Comparison of ENCODE assay signal across 8 mouse cellular contexts in the genomic region with DNA sequence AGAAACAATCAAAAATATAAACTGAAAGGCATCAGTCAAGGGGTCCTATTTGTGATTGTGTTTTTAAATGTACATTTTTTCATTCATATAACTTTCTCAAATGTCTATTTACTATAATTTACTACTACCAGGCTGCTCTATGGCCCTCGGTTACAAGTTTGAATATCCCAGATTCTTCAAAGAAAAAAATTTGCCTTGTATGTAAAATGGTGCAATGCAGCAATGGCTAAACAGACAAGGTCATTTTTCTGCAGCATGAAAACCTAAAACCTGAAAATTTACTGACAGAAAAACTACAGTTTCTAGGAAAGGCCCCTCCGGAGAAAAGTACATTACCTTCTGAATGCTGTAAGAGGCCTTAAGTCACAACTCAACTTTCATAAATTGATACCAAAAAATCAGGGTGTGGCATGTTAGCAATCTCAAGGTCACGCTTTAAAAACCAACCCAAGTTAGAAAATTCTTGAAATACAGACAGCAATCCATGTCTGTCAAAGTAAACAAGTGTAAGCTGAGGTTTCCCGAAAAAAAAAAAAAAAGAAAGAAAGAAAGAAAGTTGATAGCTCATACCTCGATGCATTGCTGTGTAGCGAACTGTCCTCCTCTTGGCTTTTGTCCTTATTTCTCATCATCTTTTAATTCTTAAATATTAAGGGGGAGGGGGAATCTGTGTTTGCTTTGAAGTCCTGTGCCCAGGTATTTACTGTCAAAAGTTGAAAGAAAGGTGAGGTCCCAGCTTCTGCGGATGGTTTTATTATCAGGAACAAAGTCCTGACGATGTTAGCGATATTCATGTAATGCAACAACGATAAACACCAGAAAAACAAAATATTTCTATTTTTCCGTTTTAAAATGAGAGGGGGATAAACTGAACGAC. TPM values are rescaled to one million over a fixed set of nuclear protein-coding genes. Genes with fewer than 3 reads are reported as not detected.
A peak's percentile ranks its signal among the peaks of the same experiment; 100 is the strongest.
DNase-seq lines count a peak whose midpoint lies in the region; ATAC-seq and TF ChIP-seq lines count a peak whose summit lies in the region.

No protein-coding gene starts in this region.

- TF ChIP-seq CTCF in G1E (IDR thresholded peaks at IDR 0.05; ENCODE audit: low read depth, low read length) = no peak

- H3K4me2 ChIP-seq in heart, embryonic 12.5 days = peak overlapping the region; percentile 57
- H3K4me2 ChIP-seq in heart, embryonic 16.5 days (ENCODE audit: low read depth, low read length) = peak overlapping the region; percentile 59
- peak overlapping the region; percentile 73 for H3K4me2 ChIP-seq in midbrain, embryonic 11.5 days

- peak overlapping the region; percentile 83 for H3K9ac ChIP-seq in heart, embryonic 12.5 days
- H3K9ac ChIP-seq in heart, embryonic 16.5 days (ENCODE audit: low read length) = peak overlapping the region; percentile 97
- peak overlapping the region; percentile 82 for H3K9ac ChIP-seq in midbrain, embryonic 11.5 days (ENCODE audit: low read length)

- H3K4me3 ChIP-seq in heart, embryonic 12.5 days = peak overlapping the region; percentile 73
- H3K4me3 ChIP-seq in G1E (ENCODE audit: low read depth, low read length) = peak overlapping the region; percentile 71
- peak overlapping the region; percentile 80 for H3K4me3 ChIP-seq in heart, embryonic 16.5 days (ENCODE audit: low read length)
- H3K4me3 ChIP-seq in midbrain, embryonic 11.5 days (ENCODE audit: low read depth, low read length) = peak overlapping the region; percentile 71

- 1% methylated on average over 12 of the region's 12 CpGs for WGBS in heart, embryonic 12.5 days
- under 1% methylated on average over 12 of the region's 12 CpGs for WGBS in heart, embryonic 16.5 days
- WGBS in midbrain, embryonic 11.5 days = 3% methylated on average over 12 of the region's 12 CpGs

- peaks cover 12% of the 10 kb centered on the region for H3K36me3 ChIP-seq in heart, embryonic 12.5 days
- H3K36me3 ChIP-seq in G1E (replicated peaks) = peaks cover 16% of the 10 kb centered on the region
- H3K36me3 ChIP-seq in heart, embryonic 16.5 days (ENCODE audit: control insufficient read depth, insufficient read depth) = peaks cover 8% of the 10 kb centered on the region
- no peaks in the 10 kb centered on the region for H3K36me3 ChIP-seq in midbrain, embryonic 11.5 days (ENCODE audit: control insufficient read depth, insufficient read depth, low read length)

- H3K27me3 ChIP-seq in heart, embryonic 12.5 days (replicated peaks) = no peaks in the 10 kb centered on the region
- no peaks in the 10 kb centered on the region for H3K27me3 ChIP-seq in G1E (ENCODE audit: insufficient read depth, low read length)
- H3K27me3 ChIP-seq in heart, embryonic 16.5 days (ENCODE audit: control insufficient read depth, insufficient read depth, low read length) = no peaks in the 10 kb centered on the region
- no peaks in the 10 kb centered on the region for H3K27me3 ChIP-seq in midbrain, embryonic 11.5 days (ENCODE audit: control insufficient read depth, insufficient read depth, low read length)

- H3K4me1 ChIP-seq in heart, embryonic 12.5 days (replicated peaks) = peaks cover 11% of the 10 kb centered on the region
- H3K4me1 ChIP-seq in G1E (ENCODE audit: insufficient read depth, low read depth, low read length) = peaks cover 16% of the 10 kb centered on the region
- H3K4me1 ChIP-seq in heart, embryonic 16.5 days (ENCODE audit: control insufficient read depth, insufficient read depth, low read length) = peaks cover 18% of the 10 kb centered on the region
- H3K4me1 ChIP-seq in midbrain, embryonic 11.5 days (ENCODE audit: control insufficient read depth, insufficient read depth, low read length) = peaks cover 6% of the 10 kb centered on the region; the same call in 1 of the 2 replicates

- H3K27ac ChIP-seq in heart, embryonic 12.5 days (ENCODE audit: poor library complexity, severe bottlenecking) = peak overlapping the region; percentile 85
- H3K27ac ChIP-seq in heart, embryonic 16.5 days (ENCODE audit: low read length) = peak overlapping the region; percentile 91
- H3K27ac ChIP-seq in midbrain, embryonic 11.5 days (ENCODE audit: low read depth, low read length) = peak overlapping the region; percentile 57

- ATAC-seq in heart, embryonic 12.5 days (ENCODE audit: insufficient number of reproducible peaks, low FRiP score) = no peak
- ATAC-seq in G1E (ENCODE audit: extremely low read depth, insufficient number of reproducible peaks, low FRiP score, poor library complexity, severe bottlenecking) = no peak
- ATAC-seq in heart, embryonic 16.5 days (replicated peaks; ENCODE audit: extremely low read depth, insufficient read depth, low FRiP score) = no peak
- ATAC-seq in midbrain, embryonic 11.5 days (ENCODE audit: low FRiP score) = no peak

- DNase-seq in heart, postnatal 25 days (ENCODE audit: low spot score) = no peak
- no peak for DNase-seq in G1E (ENCODE audit: low spot score)
- peak; percentile 94 for DNase-seq in midbrain, embryonic 11.5 days (ENCODE audit: low spot score, missing footprints)
- no peak for DNase-seq in right cerebral cortex, postnatal 4 days
- no peak for DNase-seq in right cerebral cortex, postnatal 36 days (ENCODE audit: low spot score in 2 of 2)
- DNase-seq in Muller cell, postnatal 12 days (ENCODE audit: inconsistent ontology term) = no peak

- no peaks in the 10 kb centered on the region for H3K9me3 ChIP-seq in heart, embryonic 12.5 days (replicated peaks)
- no peaks in the 10 kb centered on the region for H3K9me3 ChIP-seq in G1E (replicated peaks)
- H3K9me3 ChIP-seq in heart, embryonic 16.5 days (replicated peaks; ENCODE audit: control insufficient read depth, low read length) = no peaks in the 10 kb centered on the region
- H3K9me3 ChIP-seq in midbrain, embryonic 11.5 days (ENCODE audit: control insufficient read depth, low read length) = no peaks in the 10 kb centered on the region

- intact Hi-C loops in heart, postnatal 25 days (cut with DNase I) = loop anchor here (1.0 kb wide), 3 partner anchors 16 to 78 kb away; no protein-coding TSS in a partner anchor

RNA-seq across cellular contexts. Expression of a gene that starts 1.2 kb away (rescaled TPM):
- 48.5 and 50.4 TPM in 2 replicates for polyA plus RNA-seq in heart, embryonic 12.5 days (2016; fragmentation: Nextera tagmentation; extraction: Ambion mirVana)
- total RNA-seq in heart, postnatal 25 days (2021) = 10 to 100 TPM; 40.4 to 41.2 TPM
- 217 and 257 TPM in 2 replicates for total RNA-seq in G1E (2014; fragmentation: Nextera tagmentation)
- 83.7 and 125 TPM in 2 replicates for total RNA-seq in G1E (2017)
- 57.8 and 76.7 TPM in 2 replicates for polyA plus RNA-seq in G1E (2012)
- polyA plus RNA-seq in heart, embryonic 16.5 days (2015; fragmentation: Nextera tagmentation; extraction: Ambion mirVana) = 33.1 and 36.5 TPM in 2 replicates
- polyA plus RNA-seq in midbrain, embryonic 11.5 days (2014; fragmentation: Nextera tagmentation; extraction: Ambion mirVana) = 41.7 and 42.6 TPM in 2 replicates
